Mouse (Mus musculus): Measurements from ENCODE around the gene Scn11a. TPM values are rescaled to one million over a fixed set of nuclear protein-coding genes. Genes with fewer than 3 reads are reported as not detected.

Scn11a gene
- 0.04 TPM in 1 of 2 replicates, not detected in the other for polyA plus RNA-seq (2015; fragmentation: Nextera tagmentation; extraction: Ambion mirVana)

- Histone ChIP-seq H3K4me1 (replicated peaks) (no peaks in the 10 kb centered on the region), H3K9ac (no peak within 1 kb of the TSS), H3K4me2 (replicated peaks) (no peak within 1 kb of the TSS), H3K27me3 (replicated peaks) (no peaks in the 10 kb centered on the region), H3K4me3 (replicated peaks) (no peak within 1 kb of the TSS), H3K36me3 (no peaks in the 10 kb centered on the region), H3K9me3 (no peaks in the 10 kb centered on the region), H3K27ac (no peak within 1 kb of the TSS)
- 23% methylated on average over 4 of the region's 4 CpGs for WGBS
- no peak for ATAC-seq
Measured at GRCm38 (mm10) chr9:119825297-119825696, at the start of gene Scn11a. Gene Scn11a (minus strand): TSS chr9:119825456.

GRCm38 (mm10) chr9:119854170-119854569 lies 28.9 kb upstream of the Scn11a start:
- H3K9me3 ChIP-seq = no peaks in the 10 kb centered on the region
- no peak overlapping the region for H3K4me2 ChIP-seq (replicated peaks)
- no peaks in the 10 kb centered on the region for H3K27me3 ChIP-seq (replicated peaks)
- no peak overlapping the region for H3K9ac ChIP-seq
- H3K4me3 ChIP-seq (replicated peaks) = no peak overlapping the region
- peak; percentile 79 for ATAC-seq
- WGBS = 52% methylated on average over 8 of the region's 8 CpGs
- no peaks in the 10 kb centered on the region for H3K36me3 ChIP-seq
- no peaks in the 10 kb centered on the region for H3K4me1 ChIP-seq (replicated peaks)
- H3K27ac ChIP-seq = no peak overlapping the region

DNA sequence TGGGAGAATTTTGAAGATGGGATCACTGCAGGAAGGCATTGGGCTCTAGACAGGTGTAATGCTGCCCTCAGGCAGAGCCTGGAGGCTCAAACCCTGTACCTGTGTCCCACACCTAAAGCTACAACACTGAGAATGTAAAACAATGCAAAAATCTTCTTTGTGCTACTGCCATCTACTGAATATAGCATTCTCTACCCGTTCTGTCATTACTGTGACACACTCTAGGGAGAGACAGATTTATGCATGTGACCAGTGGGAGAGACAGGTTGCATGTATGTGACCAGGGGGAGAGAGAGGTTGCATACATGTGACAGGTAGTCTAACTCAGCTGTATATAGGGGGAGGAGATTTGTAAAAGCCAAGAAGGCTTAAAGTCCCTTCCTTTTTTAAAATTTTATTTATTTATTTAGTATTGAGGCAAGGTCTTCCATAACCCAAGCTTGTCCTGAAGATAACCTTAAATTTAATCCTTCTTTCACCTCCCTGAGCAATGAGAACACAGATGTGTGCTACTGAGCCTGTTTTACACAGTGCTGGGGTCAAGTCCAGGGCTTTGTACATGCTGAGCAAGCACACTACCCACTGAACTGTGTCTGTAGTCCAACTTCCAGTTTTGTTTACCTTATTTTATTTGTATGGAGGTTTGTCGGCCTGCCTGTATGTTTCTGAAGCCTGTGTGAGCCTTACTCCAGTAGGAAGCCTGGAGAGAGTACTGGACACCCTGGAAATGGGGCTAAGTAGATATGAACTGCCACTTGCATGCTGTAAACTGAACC lies 28.0 kb upstream of the Scn11a start:
- WGBS = 56% methylated on average over 2 of the region's 2 CpGs
- no peaks in the 10 kb centered on the region for H3K4me1 ChIP-seq (replicated peaks)
- no peaks in the 10 kb centered on the region for H3K9me3 ChIP-seq
- no peak overlapping the region for H3K27ac ChIP-seq
- no peaks in the 10 kb centered on the region for H3K36me3 ChIP-seq
- no peak for ATAC-seq
- H3K4me3 ChIP-seq (replicated peaks) = no peak overlapping the region
- H3K4me2 ChIP-seq (replicated peaks) = no peak overlapping the region
- H3K27me3 ChIP-seq (replicated peaks) = no peaks in the 10 kb centered on the region
- H3K9ac ChIP-seq = no peak overlapping the region

- Histone ChIP-seq H3K9ac (no peak overlapping the region), H3K9me3 (no peaks in the 10 kb centered on the region), H3K4me1 (replicated peaks) (no peaks in the 10 kb centered on the region), H3K4me3 (replicated peaks) (no peak overlapping the region), H3K36me3 (no peaks in the 10 kb centered on the region), H3K4me2 (replicated peaks) (no peak overlapping the region), H3K27ac (no peak overlapping the region), H3K27me3 (replicated peaks) (no peaks in the 10 kb centered on the region)
- no peak for ATAC-seq
- 75% methylated on average over 10 of the region's 10 CpGs for WGBS
Measured at GRCm38 (mm10) chr9:119852347-119853030, 27.2 kb upstream of the Scn11a start.

DNA sequence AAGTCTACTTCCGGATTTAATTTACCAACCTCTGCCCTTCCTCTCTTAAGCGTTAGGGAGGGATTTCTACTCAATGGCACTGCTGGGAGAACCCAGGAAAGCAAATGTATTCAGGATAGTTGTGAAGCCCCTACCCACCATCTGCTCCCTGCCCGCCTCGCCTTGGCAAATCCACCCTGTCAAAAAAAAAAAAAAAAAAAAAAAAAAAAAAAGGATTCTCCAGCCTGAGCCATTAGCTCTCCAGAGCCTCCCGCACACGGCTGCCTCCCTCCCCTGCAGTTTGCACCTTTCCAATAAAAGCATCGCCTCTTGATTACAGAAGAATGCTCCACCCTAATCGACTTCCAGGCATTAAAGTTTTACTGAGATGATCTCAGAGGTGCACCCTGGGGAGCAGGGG lies 24.0 kb upstream of the Scn11a start:
- 18% methylated on average over 8 of the region's 8 CpGs for WGBS
- H3K4me3 ChIP-seq (replicated peaks) = no peak overlapping the region
- H3K27ac ChIP-seq = no peak overlapping the region
- no peaks in the 10 kb centered on the region for H3K9me3 ChIP-seq
- H3K4me1 ChIP-seq (replicated peaks) = 0 out of 2 replicates have a peak, but pooled peaks cover 3% of the 10 kb centered on the region
- no peaks in the 10 kb centered on the region for H3K36me3 ChIP-seq
- no peak overlapping the region for H3K4me2 ChIP-seq (replicated peaks)
- no peaks in the 10 kb centered on the region for H3K27me3 ChIP-seq (replicated peaks)
- ATAC-seq = no peak
- H3K9ac ChIP-seq = no peak overlapping the region

- Histone ChIP-seq H3K27ac (no peak overlapping the region), H3K9ac (no peak overlapping the region), H3K4me3 (replicated peaks) (no peak overlapping the region), H3K9me3 (no peaks in the 10 kb centered on the region), H3K4me2 (replicated peaks) (no peak overlapping the region), H3K27me3 (replicated peaks) (no peaks in the 10 kb centered on the region), H3K4me1 (replicated peaks) (0 out of 2 replicates have a peak, but pooled peaks cover 3% of the 10 kb centered on the region), H3K36me3 (no peaks in the 10 kb centered on the region)
- ATAC-seq = no peak
- 47% methylated on average over 7 of the region's 7 CpGs for WGBS
Measured at GRCm38 (mm10) chr9:119848671-119849070, 23.4 kb upstream of the Scn11a start.

DNA sequence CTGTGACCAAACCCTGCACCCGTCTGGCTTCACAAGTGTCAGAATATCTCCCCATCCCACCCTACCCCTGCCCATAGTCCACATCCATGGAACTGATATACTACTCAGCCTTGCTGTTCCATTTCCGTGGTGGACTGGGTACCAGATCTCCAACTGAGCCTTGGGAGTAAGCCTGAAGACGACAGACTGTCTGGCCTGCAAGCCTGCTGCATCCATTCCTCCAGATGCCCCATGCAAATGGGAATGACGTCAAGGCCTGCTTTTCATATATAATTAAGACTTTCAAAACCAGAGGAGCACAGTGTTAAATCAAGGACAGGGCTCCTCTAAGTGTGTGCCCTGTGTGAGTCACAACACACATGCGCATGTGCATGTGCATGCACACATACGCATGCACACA lies 21.9 kb upstream of the Scn11a start:
- 75% methylated on average over 6 of the region's 6 CpGs for whole genome bisulfite sequencing
- no peaks in the 10 kb centered on the region for H3K36me3 ChIP-seq
- no peaks in the 10 kb centered on the region for H3K9me3 ChIP-seq
- H3K4me2 ChIP-seq (replicated peaks) = no peak overlapping the region
- H3K27me3 ChIP-seq (replicated peaks) = no peaks in the 10 kb centered on the region
- no peak overlapping the region for H3K27ac ChIP-seq
- no peak for ATAC-seq
- no peak overlapping the region for H3K4me3 ChIP-seq (replicated peaks)
- H3K4me1 ChIP-seq (replicated peaks) = 0 out of 2 replicates have a peak, but pooled peaks cover 6% of the 10 kb centered on the region
- no peak overlapping the region for H3K9ac ChIP-seq

- Histone ChIP-seq H3K9me3 (no peaks in the 10 kb centered on the region), H3K4me2 (replicated peaks) (no peak overlapping the region), H3K4me3 (replicated peaks) (no peak overlapping the region), H3K36me3 (no peaks in the 10 kb centered on the region), H3K4me1 (replicated peaks) (0 out of 2 replicates have a peak, but pooled peaks cover 7% of the 10 kb centered on the region), H3K27ac (no peak overlapping the region), H3K9ac (no peak overlapping the region), H3K27me3 (replicated peaks) (no peaks in the 10 kb centered on the region)
- 21% methylated on average over 5 of the region's 5 CpGs for WGBS
- ATAC-seq = peak; percentile 35; the same call in 1 of the 2 replicates
Measured at GRCm38 (mm10) chr9:119844724-119845123, 19.5 kb upstream of the Scn11a start.

GRCm38 (mm10) chr9:119843549-119843948 lies 18.3 kb upstream of the Scn11a start:
- WGBS = 80% methylated on average over 4 of the region's 4 CpGs
- no peak overlapping the region for H3K27ac ChIP-seq
- H3K36me3 ChIP-seq = no peaks in the 10 kb centered on the region
- 0 out of 2 replicates have a peak, but pooled peaks cover 7% of the 10 kb centered on the region for H3K4me1 ChIP-seq (replicated peaks)
- ATAC-seq = no peak
- H3K4me2 ChIP-seq (replicated peaks) = no peak overlapping the region
- no peak overlapping the region for H3K9ac ChIP-seq
- H3K4me3 ChIP-seq (replicated peaks) = no peak overlapping the region
- no peaks in the 10 kb centered on the region for H3K9me3 ChIP-seq
- no peaks in the 10 kb centered on the region for H3K27me3 ChIP-seq (replicated peaks)

DNA sequence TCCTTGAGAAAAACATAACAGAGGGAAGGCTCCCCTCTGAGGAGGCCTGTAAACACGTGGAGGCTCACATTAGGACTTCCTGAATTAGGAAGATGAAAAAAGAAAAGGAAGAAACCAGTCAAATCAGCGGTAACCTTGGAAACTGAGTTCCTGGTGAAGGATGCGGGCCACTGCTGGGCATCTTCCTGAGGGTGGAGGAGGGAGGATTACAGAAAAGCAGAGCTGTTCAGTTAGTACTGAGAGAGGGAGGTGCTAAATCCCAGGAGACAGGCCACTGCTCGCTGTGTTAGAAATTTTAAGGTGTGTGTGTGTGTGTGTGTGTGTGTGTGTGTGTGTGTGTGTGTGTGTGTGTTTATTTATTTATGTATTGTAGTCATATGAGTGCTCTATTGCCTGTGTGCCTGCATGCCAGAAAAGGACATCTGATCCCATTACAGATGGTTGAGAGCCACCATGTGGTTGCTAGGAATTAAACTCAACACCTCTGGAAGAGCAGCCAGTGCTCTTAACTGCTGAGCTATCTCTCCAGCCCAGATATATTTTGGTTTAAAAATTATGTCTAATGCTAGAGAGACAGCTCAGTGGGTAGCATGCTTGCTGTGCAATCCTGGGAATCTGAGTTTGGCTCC lies 17.4 kb upstream of the Scn11a start:
- H3K4me1 ChIP-seq (replicated peaks) = 0 out of 2 replicates have a peak, but pooled peaks cover 7% of the 10 kb centered on the region
- H3K27ac ChIP-seq = no peak overlapping the region
- no peak overlapping the region for H3K4me3 ChIP-seq (replicated peaks)
- 34% methylated on average over 4 of the region's 4 CpGs for WGBS
- no peaks in the 10 kb centered on the region for H3K9me3 ChIP-seq
- H3K36me3 ChIP-seq = no peaks in the 10 kb centered on the region
- H3K4me2 ChIP-seq (replicated peaks) = no peak overlapping the region
- ATAC-seq = no peak
- H3K27me3 ChIP-seq (replicated peaks) = no peaks in the 10 kb centered on the region
- no peak overlapping the region for H3K9ac ChIP-seq

DNA sequence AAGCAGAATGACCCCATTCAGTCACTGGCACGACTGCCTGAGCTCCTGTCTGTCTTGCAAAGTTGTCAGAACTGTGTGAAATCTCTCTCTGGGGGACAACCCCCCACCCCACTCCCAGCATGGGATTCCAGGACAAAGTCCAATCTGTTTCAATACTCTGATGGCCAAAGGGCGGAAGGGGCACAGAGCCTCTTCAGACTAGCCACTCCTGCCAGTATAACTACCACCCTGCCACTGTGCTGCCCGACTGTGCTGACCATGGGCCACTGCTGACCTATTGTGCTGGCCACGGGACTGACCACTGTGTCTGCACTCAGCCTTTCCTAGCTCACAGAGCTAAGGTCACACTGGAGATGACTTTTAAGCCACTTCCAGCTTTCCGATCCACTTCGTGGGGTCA lies 16.8 kb upstream of the Scn11a start:
- H3K9me3 ChIP-seq = no peaks in the 10 kb centered on the region
- no peak overlapping the region for H3K9ac ChIP-seq
- 42% methylated on average over 6 of the region's 6 CpGs for WGBS
- H3K4me3 ChIP-seq (replicated peaks) = no peak overlapping the region
- H3K4me1 ChIP-seq (replicated peaks) = 0 out of 2 replicates have a peak, but pooled peaks cover 7% of the 10 kb centered on the region
- no peak overlapping the region for H3K27ac ChIP-seq
- peak; percentile 28; the same call in 1 of the 2 replicates for ATAC-seq
- H3K27me3 ChIP-seq (replicated peaks) = no peaks in the 10 kb centered on the region
- H3K36me3 ChIP-seq = no peaks in the 10 kb centered on the region
- no peak overlapping the region for H3K4me2 ChIP-seq (replicated peaks)

- WGBS = 78% methylated on average over 6 of the region's 6 CpGs
- H3K27ac ChIP-seq = no peak overlapping the region
- no peak overlapping the region for H3K4me2 ChIP-seq (replicated peaks)
- no peak overlapping the region for H3K4me3 ChIP-seq (replicated peaks)
- no peaks in the 10 kb centered on the region for H3K36me3 ChIP-seq
- 0 out of 2 replicates have a peak, but pooled peaks cover 7% of the 10 kb centered on the region for H3K4me1 ChIP-seq (replicated peaks)
- no peaks in the 10 kb centered on the region for H3K9me3 ChIP-seq
- H3K9ac ChIP-seq = no peak overlapping the region
- ATAC-seq = no peak
- no peaks in the 10 kb centered on the region for H3K27me3 ChIP-seq (replicated peaks)
Measured at GRCm38 (mm10) chr9:119841159-119841558, 15.9 kb upstream of the Scn11a start.

Measured in intestine, embryonic 15.5 days (tissue).